Mouse (Mus musculus): ENCODE data around the gene Napsa. TPM values are rescaled to one million over a fixed set of nuclear protein-coding genes. Genes with fewer than 3 reads are reported as not detected.
A peak's percentile ranks its signal among the peaks of the same experiment; 100 is the strongest.

The Napsa gene
- 0.42 and 1.4 TPM in 2 replicates for polyA plus RNA-seq (2015; fragmentation: Nextera tagmentation; extraction: Ambion mirVana)

GRCm38 (mm10) chr7:44572213-44572701 lies at the start of gene Napsa:
Gene Napsa, plus strand, starts transcription at chr7:44572380.
- H3K9ac ChIP-seq (replicated peaks; ENCODE audit: low read depth, low read length) = no peak within 1 kb of the TSS
- 34% methylated on average over 7 of the region's 7 CpGs for WGBS
- H3K27me3 ChIP-seq (replicated peaks; ENCODE audit: control insufficient read depth, insufficient read depth, low read length) = 0 out of 2 replicates have a peak, but pooled peaks cover 3% of the 10 kb centered on the region
- H3K4me2 ChIP-seq (ENCODE audit: low read length) = no peak within 1 kb of the TSS
- H3K36me3 ChIP-seq (ENCODE audit: control insufficient read depth, insufficient read depth) = no peaks in the 10 kb centered on the region
- no peak for ATAC-seq
- no peak within 1 kb of the TSS for H3K27ac ChIP-seq (ENCODE audit: low read length)
- no peaks in the 10 kb centered on the region for H3K4me1 ChIP-seq (replicated peaks; ENCODE audit: control insufficient read depth, insufficient read depth, low read length)
- no peak within 1 kb of the TSS for H3K4me3 ChIP-seq (replicated peaks; ENCODE audit: low read length)
- no peaks in the 10 kb centered on the region for H3K9me3 ChIP-seq (ENCODE audit: control insufficient read depth, low read length)

- Histone ChIP-seq H3K4me2 (ENCODE audit: low read length) (no peak overlapping the region), H3K36me3 (ENCODE audit: control insufficient read depth, insufficient read depth) (no peaks in the 10 kb centered on the region), H3K4me1 (replicated peaks; ENCODE audit: control insufficient read depth, insufficient read depth, low read length) (peaks cover 13% of the 10 kb centered on the region), H3K9me3 (ENCODE audit: control insufficient read depth, low read length) (no peaks in the 10 kb centered on the region), H3K4me3 (replicated peaks; ENCODE audit: low read length) (no peak overlapping the region), H3K9ac (replicated peaks; ENCODE audit: low read depth, low read length) (no peak overlapping the region), H3K27ac (ENCODE audit: low read length) (no peak overlapping the region), H3K27me3 (replicated peaks; ENCODE audit: control insufficient read depth, insufficient read depth, low read length) (peaks cover 14% of the 10 kb centered on the region; the same call in 1 of the 2 replicates)
- 91% methylated on average over 2 of the region's 2 CpGs for WGBS
- no peak for ATAC-seq
Observed at GRCm38 (mm10) chr7:44523056-44523455, 49.1 kb upstream of the Napsa start.

GRCm38 (mm10) chr7:44524502-44524901 lies 47.7 kb upstream of the Napsa start, which contains the start of gene Mybpc2:
Gene Mybpc2, minus strand, starts transcription at chr7:44524656.
- H3K27me3 ChIP-seq (replicated peaks; ENCODE audit: control insufficient read depth, insufficient read depth, low read length) = peaks cover 12% of the 10 kb centered on the region; the same call in 1 of the 2 replicates
- H3K4me3 ChIP-seq (replicated peaks; ENCODE audit: low read length) = no peak within 1 kb of the TSS
- H3K4me1 ChIP-seq (replicated peaks; ENCODE audit: control insufficient read depth, insufficient read depth, low read length) = peaks cover 16% of the 10 kb centered on the region
- ATAC-seq = no peak
- H3K4me2 ChIP-seq (ENCODE audit: low read length) = peak within 1 kb of the TSS; percentile 23
- 34% methylated on average over 12 of the region's 12 CpGs for WGBS
- no peak within 1 kb of the TSS for H3K9ac ChIP-seq (replicated peaks; ENCODE audit: low read depth, low read length)
- H3K9me3 ChIP-seq (ENCODE audit: control insufficient read depth, low read length) = no peaks in the 10 kb centered on the region
- no peaks in the 10 kb centered on the region for H3K36me3 ChIP-seq (ENCODE audit: control insufficient read depth, insufficient read depth)
- no peak within 1 kb of the TSS for H3K27ac ChIP-seq (ENCODE audit: low read length)

GRCm38 (mm10) chr7:44525126-44525832 lies 46.9 kb upstream of the Napsa start:
- Histone ChIP-seq H3K36me3 (ENCODE audit: control insufficient read depth, insufficient read depth) (no peaks in the 10 kb centered on the region), H3K4me3 (replicated peaks; ENCODE audit: low read length) (no peak overlapping the region), H3K27ac (ENCODE audit: low read length) (no peak overlapping the region), H3K9ac (replicated peaks; ENCODE audit: low read depth, low read length) (no peak overlapping the region), H3K4me1 (replicated peaks; ENCODE audit: control insufficient read depth, insufficient read depth, low read length) (peaks cover 16% of the 10 kb centered on the region), H3K27me3 (replicated peaks; ENCODE audit: control insufficient read depth, insufficient read depth, low read length) (peaks cover 12% of the 10 kb centered on the region; the same call in 1 of the 2 replicates), H3K4me2 (ENCODE audit: low read length) (peak overlapping the region; percentile 23), H3K9me3 (ENCODE audit: control insufficient read depth, low read length) (no peaks in the 10 kb centered on the region)
- 12% methylated on average over 22 of the region's 22 CpGs for WGBS
- ATAC-seq = no peak

GRCm38 (mm10) chr7:44526414-44527154 lies 45.6 kb upstream of the Napsa start:
- Histone ChIP-seq H3K9ac (replicated peaks; ENCODE audit: low read depth, low read length) (no peak overlapping the region), H3K27ac (ENCODE audit: low read length) (no peak overlapping the region), H3K4me1 (replicated peaks; ENCODE audit: control insufficient read depth, insufficient read depth, low read length) (peaks cover 14% of the 10 kb centered on the region), H3K27me3 (replicated peaks; ENCODE audit: control insufficient read depth, insufficient read depth, low read length) (peaks cover 12% of the 10 kb centered on the region; the same call in 1 of the 2 replicates), H3K9me3 (ENCODE audit: control insufficient read depth, low read length) (no peaks in the 10 kb centered on the region), H3K4me3 (replicated peaks; ENCODE audit: low read length) (no peak overlapping the region), H3K4me2 (ENCODE audit: low read length) (no peak overlapping the region), H3K36me3 (ENCODE audit: control insufficient read depth, insufficient read depth) (no peaks in the 10 kb centered on the region)
- 88% methylated on average over 14 of the region's 14 CpGs for WGBS
- ATAC-seq = no peak

GRCm38 (mm10) chr7:44527483-44528398 lies 44.4 kb upstream of the Napsa start:
- Histone ChIP-seq H3K4me3 (replicated peaks; ENCODE audit: low read length) (peak overlapping the region; percentile 44), H3K27ac (ENCODE audit: low read length) (no peak overlapping the region), H3K4me1 (replicated peaks; ENCODE audit: control insufficient read depth, insufficient read depth, low read length) (peaks cover 12% of the 10 kb centered on the region), H3K9ac (replicated peaks; ENCODE audit: low read depth, low read length) (peak overlapping the region; percentile 52), H3K36me3 (ENCODE audit: control insufficient read depth, insufficient read depth) (no peaks in the 10 kb centered on the region), H3K9me3 (ENCODE audit: control insufficient read depth, low read length) (no peaks in the 10 kb centered on the region), H3K4me2 (ENCODE audit: low read length) (peak overlapping the region; percentile 81), H3K27me3 (replicated peaks; ENCODE audit: control insufficient read depth, insufficient read depth, low read length) (0 out of 2 replicates have a peak, but pooled peaks cover 8% of the 10 kb centered on the region)
- whole genome bisulfite sequencing = 4% methylated on average over 40 of the region's 40 CpGs
- peak; percentile 47; the same call in 1 of the 2 replicates for ATAC-seq

GRCm38 (mm10) chr7:44529518-44529917 lies 42.7 kb upstream of the Napsa start:
- no peak overlapping the region for H3K9ac ChIP-seq (replicated peaks; ENCODE audit: low read depth, low read length)
- H3K4me3 ChIP-seq (replicated peaks; ENCODE audit: low read length) = no peak overlapping the region
- no peak overlapping the region for H3K27ac ChIP-seq (ENCODE audit: low read length)
- peaks cover 12% of the 10 kb centered on the region for H3K4me1 ChIP-seq (replicated peaks; ENCODE audit: control insufficient read depth, insufficient read depth, low read length)
- H3K27me3 ChIP-seq (replicated peaks; ENCODE audit: control insufficient read depth, insufficient read depth, low read length) = no peaks in the 10 kb centered on the region
- WGBS = 77% methylated on average over 5 of the region's 5 CpGs
- H3K9me3 ChIP-seq (ENCODE audit: control insufficient read depth, low read length) = no peaks in the 10 kb centered on the region
- ATAC-seq = no peak
- H3K36me3 ChIP-seq (ENCODE audit: control insufficient read depth, insufficient read depth) = no peaks in the 10 kb centered on the region
- no peak overlapping the region for H3K4me2 ChIP-seq (ENCODE audit: low read length)

- no peak for ATAC-seq
- H3K4me2 ChIP-seq (ENCODE audit: low read length) = no peak overlapping the region
- no peaks in the 10 kb centered on the region for H3K36me3 ChIP-seq (ENCODE audit: control insufficient read depth, insufficient read depth)
- H3K4me3 ChIP-seq (replicated peaks; ENCODE audit: low read length) = no peak overlapping the region
- no peak overlapping the region for H3K9ac ChIP-seq (replicated peaks; ENCODE audit: low read depth, low read length)
- peaks cover 7% of the 10 kb centered on the region for H3K4me1 ChIP-seq (replicated peaks; ENCODE audit: control insufficient read depth, insufficient read depth, low read length)
- H3K27me3 ChIP-seq (replicated peaks; ENCODE audit: control insufficient read depth, insufficient read depth, low read length) = no peaks in the 10 kb centered on the region
- no peaks in the 10 kb centered on the region for H3K9me3 ChIP-seq (ENCODE audit: control insufficient read depth, low read length)
- WGBS = 71% methylated on average over 3 of the region's 3 CpGs
- no peak overlapping the region for H3K27ac ChIP-seq (ENCODE audit: low read length)
Observed at GRCm38 (mm10) chr7:44530507-44530906, 41.7 kb upstream of the Napsa start.
